Mouse (Mus musculus): Measurements from ENCODE around the gene Jakmip3. TPM values are rescaled to one million over a fixed set of nuclear protein-coding genes. Genes with fewer than 3 reads are reported as not detected.
A peak's percentile ranks its signal among the peaks of the same experiment; 100 is the strongest.

Gene Jakmip3
- polyA plus RNA-seq (2015; fragmentation: Nextera tagmentation; extraction: Ambion mirVana): 0.14 and 0.23 TPM in 2 replicates

DNA sequence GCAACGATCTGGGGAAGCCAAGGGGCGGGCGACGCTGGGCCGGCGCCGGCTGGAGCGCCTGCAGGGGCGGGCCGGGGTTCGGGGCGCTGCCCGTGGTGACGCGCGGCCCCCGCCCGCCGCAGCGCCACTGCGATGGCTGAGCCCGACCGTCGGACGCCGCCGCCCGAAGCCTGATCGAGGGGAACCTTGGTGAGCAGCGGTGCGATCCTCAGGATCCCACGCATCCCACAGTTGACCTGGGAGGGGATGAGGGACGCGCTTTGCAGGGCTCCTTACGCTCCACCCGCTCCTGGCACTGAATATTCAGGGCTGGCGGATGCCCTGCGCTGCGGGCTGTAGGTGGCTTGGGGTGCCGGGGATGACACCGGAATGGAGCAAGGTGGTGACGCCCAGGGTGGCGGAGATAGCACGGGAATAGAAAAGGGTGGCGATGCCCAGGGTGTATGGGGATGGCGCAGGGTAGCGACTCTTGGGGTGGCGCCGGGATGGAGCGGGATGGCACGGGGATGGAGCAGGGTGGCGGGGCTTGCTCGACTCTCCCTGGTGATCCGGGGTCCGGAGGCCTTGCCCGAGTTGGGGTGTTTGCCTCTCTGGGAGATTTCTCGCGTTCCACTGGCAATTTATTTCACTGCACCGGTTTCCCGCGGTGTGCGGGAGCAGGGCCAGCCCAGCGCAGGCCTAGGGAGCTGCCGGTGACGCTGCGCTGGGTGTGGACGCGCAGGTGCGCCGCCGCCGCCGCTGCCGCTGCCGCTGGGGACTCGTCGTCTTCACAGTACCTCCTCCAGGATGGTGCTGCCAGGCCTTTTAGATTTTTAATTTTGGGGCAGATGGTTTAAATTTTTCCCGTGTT lies at the start of gene Jakmip3:
TSS of gene Jakmip3 (plus strand) at position 119 of the 850 bp plus-strand sequence.
- no peak for ATAC-seq (ENCODE audit: insufficient read depth, low FRiP score, low read depth)
- Histone ChIP-seq H3K4me2 (peak within 1 kb of the TSS; percentile 63), H3K27me3 (replicated peaks) (peaks cover 45% of the 10 kb centered on the region), H3K27ac (no peak within 1 kb of the TSS), H3K4me1 (peaks cover 6% of the 10 kb centered on the region; the same call in 1 of the 2 replicates), H3K9me3 (no peaks in the 10 kb centered on the region), H3K9ac (no peak within 1 kb of the TSS), H3K4me3 (replicated peaks) (peak within 1 kb of the TSS; percentile 38), H3K36me3 (no peaks in the 10 kb centered on the region)
- WGBS: under 1% methylated on average over 78 of the region's 78 CpGs

DNA sequence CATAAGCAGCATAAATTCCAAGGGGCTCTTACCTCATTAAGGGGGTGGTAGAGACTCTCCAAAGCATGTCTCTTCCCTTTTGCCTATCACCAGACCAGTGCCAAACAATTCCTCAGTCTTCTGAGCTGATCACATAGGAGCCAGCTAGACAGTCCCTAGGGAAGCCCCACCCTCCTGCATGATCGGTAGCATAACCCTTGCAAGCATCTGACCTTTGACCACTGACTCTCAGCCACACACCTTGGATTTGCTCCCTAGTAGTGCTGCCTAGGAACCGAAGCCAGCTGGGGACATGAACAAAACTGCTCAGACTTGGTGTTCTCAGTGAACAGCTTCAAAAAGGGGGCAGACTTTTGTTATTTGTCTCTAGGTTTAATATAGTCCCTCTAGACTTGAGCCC lies 42.4 kb upstream of the Jakmip3 start:
- no peaks in the 10 kb centered on the region for H3K9me3 ChIP-seq
- no peak overlapping the region for H3K4me3 ChIP-seq (replicated peaks)
- no peaks in the 10 kb centered on the region for H3K27me3 ChIP-seq (replicated peaks)
- 57% methylated on average over 2 of the region's 2 CpGs for WGBS
- H3K4me1 ChIP-seq: no peaks in the 10 kb centered on the region
- no peak overlapping the region for H3K27ac ChIP-seq
- H3K9ac ChIP-seq: no peak overlapping the region
- no peak for ATAC-seq (ENCODE audit: insufficient read depth, low FRiP score, low read depth)
- H3K36me3 ChIP-seq: peaks cover 8% of the 10 kb centered on the region; the same call in 1 of the 2 replicates
- no peak overlapping the region for H3K4me2 ChIP-seq

DNA sequence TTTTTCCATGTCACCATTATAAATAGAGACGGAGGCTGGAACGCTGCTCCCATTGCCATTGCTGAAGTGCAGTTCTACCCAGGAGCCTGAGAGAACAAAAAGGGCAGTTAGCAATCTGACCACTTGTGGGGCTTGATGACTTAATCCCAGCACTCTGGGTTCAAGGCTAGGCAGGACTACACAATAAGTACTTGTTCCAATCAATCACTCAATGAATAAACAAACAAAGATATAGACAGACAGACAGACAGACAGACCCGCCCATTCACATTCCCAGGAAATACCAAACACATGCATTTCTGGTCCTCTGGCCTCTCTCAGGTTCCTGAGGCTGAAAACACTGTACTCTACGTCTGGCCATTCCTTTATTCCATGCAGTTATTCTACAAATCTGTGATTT lies 41.8 kb upstream of the Jakmip3 start:
- H3K27me3 ChIP-seq (replicated peaks): no peaks in the 10 kb centered on the region
- H3K4me3 ChIP-seq (replicated peaks): no peak overlapping the region
- no peak overlapping the region for H3K27ac ChIP-seq
- no peaks in the 10 kb centered on the region for H3K4me1 ChIP-seq
- no peak for ATAC-seq (ENCODE audit: insufficient read depth, low FRiP score, low read depth)
- H3K4me2 ChIP-seq: no peak overlapping the region
- 80% methylated on average over 4 of the region's 4 CpGs for WGBS
- no peak overlapping the region for H3K9ac ChIP-seq
- H3K9me3 ChIP-seq: no peaks in the 10 kb centered on the region
- peaks cover 4% of the 10 kb centered on the region; the same call in 1 of the 2 replicates for H3K36me3 ChIP-seq

DNA sequence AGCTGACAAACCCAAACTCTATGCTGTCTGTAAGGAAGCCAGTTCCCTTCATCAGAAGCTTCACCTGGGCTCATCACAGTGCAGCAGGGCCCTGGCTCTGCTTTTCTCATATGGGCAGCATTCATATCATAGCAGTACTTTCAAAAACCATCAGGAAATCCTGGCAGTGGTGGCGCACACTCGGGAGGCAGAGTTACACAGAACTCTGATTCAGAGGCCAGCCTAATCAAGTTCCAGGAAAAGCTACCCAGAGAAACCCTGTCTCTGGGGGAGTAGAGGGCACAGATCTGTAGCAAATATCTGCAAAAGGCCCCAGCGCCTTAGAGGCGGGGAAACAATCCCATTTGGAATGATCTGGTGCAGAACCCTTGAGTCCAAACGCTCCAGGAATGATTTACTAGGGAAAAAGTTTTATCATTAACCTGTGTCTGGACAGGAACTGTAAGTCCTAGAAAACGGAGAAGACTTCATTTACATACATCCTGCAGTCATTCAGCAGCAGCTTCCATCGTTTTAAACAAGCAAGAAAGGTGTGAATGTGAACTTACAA lies 36.6 kb upstream of the Jakmip3 start:
- no peak overlapping the region for H3K4me2 ChIP-seq
- H3K9ac ChIP-seq: no peak overlapping the region
- no peaks in the 10 kb centered on the region for H3K9me3 ChIP-seq
- H3K4me1 ChIP-seq: peaks cover 17% of the 10 kb centered on the region
- ATAC-seq (ENCODE audit: insufficient read depth, low FRiP score, low read depth): no peak
- no peak overlapping the region for H3K27ac ChIP-seq
- no peak overlapping the region for H3K4me3 ChIP-seq (replicated peaks)
- H3K36me3 ChIP-seq: no peaks in the 10 kb centered on the region
- 52% methylated on average over 7 of the region's 7 CpGs for WGBS
- H3K27me3 ChIP-seq (replicated peaks): no peaks in the 10 kb centered on the region

DNA sequence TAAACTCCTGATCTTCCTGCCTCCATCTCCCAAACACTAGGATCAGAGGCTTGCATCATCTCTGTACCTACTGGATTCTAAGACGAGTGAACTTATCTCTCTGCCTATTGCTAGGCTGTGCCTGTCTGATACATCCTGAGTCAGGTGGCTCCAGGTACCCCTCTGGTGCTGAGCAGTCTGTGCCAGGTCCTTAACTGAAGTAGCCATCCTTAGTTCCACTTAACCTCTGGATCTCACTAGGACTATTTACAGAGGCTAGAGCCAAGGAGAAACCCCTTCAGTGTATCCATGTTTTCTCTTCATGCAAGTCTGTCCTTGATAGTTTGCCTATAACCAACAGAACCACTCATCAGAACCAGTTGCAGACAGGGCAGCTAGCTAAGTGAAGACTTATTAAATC lies 34.1 kb upstream of the Jakmip3 start:
- no peak overlapping the region for H3K4me3 ChIP-seq (replicated peaks)
- peak overlapping the region; percentile 41; the same call in 1 of the 2 replicates for H3K4me2 ChIP-seq
- no peaks in the 10 kb centered on the region for H3K27me3 ChIP-seq (replicated peaks)
- H3K9me3 ChIP-seq: no peaks in the 10 kb centered on the region
- no peak overlapping the region for H3K9ac ChIP-seq
- no peaks in the 10 kb centered on the region for H3K36me3 ChIP-seq
- peaks cover 23% of the 10 kb centered on the region for H3K4me1 ChIP-seq
- no peak overlapping the region for H3K27ac ChIP-seq
- 75% methylated on average over 1 of the region's 1 CpGs for WGBS
- no peak for ATAC-seq (ENCODE audit: insufficient read depth, low FRiP score, low read depth)

DNA sequence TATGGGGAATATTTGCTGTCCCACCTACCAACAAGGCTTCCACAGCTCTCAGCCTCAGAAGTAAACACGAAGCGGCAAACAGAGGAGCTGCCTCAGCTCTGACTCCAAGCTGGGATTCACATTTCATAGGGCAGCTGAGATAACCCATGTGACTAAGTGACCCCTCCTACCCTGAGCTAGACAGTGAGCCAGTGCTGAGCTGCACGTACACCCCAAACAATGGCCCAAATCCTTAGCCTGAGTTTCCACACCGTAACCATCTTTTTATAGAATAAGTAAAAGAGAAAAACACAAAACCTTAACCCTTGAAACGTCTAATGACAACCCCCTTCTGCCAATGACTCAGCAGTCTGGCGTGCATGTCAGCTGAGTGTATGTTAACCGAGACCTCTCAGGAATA lies 33.5 kb upstream of the Jakmip3 start:
- WGBS: 10% methylated on average over 7 of the region's 7 CpGs
- H3K27me3 ChIP-seq (replicated peaks): no peaks in the 10 kb centered on the region
- no peaks in the 10 kb centered on the region for H3K9me3 ChIP-seq
- H3K9ac ChIP-seq: no peak overlapping the region
- no peaks in the 10 kb centered on the region for H3K36me3 ChIP-seq
- H3K4me1 ChIP-seq: peaks cover 23% of the 10 kb centered on the region
- H3K4me2 ChIP-seq: peak overlapping the region; percentile 41
- peak overlapping the region; percentile 19; the same call in 1 of the 2 replicates for H3K4me3 ChIP-seq (replicated peaks)
- H3K27ac ChIP-seq: 0 out of 2 replicates have a peak overlapping the region, but pooled peaks have one; percentile 17
- no peak for ATAC-seq (ENCODE audit: insufficient read depth, low FRiP score, low read depth)

DNA sequence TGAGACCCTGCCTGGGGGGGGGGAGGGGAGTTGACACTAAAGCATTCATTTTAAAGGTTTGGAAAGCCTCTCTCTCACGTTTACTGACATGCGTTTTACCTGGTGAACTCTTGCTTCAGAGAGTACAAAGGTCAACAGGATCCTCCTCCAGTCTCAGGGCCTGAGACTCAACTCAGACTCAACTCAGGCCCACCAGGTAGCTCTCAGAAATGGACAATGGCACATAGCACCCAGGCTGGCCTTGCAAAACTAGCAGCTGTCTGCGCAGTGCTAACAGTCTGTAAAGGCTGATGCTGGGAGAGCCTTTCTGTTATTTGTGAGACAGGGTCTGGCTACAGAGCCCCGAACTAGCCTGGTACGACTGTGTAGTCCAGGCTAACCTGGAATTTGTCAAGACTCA lies 32.6 kb upstream of the Jakmip3 start:
- peak overlapping the region; percentile 74 for H3K4me3 ChIP-seq (replicated peaks)
- H3K4me1 ChIP-seq: peaks cover 23% of the 10 kb centered on the region
- no peaks in the 10 kb centered on the region for H3K36me3 ChIP-seq
- no peak for ATAC-seq (ENCODE audit: insufficient read depth, low FRiP score, low read depth)
- no peaks in the 10 kb centered on the region for H3K9me3 ChIP-seq
- H3K9ac ChIP-seq: no peak overlapping the region
- H3K27me3 ChIP-seq (replicated peaks): no peaks in the 10 kb centered on the region
- peak overlapping the region; percentile 11; the same call in 1 of the 2 replicates for H3K27ac ChIP-seq
- 66% methylated on average over 5 of the region's 5 CpGs for WGBS
- H3K4me2 ChIP-seq: peak overlapping the region; percentile 66

DNA sequence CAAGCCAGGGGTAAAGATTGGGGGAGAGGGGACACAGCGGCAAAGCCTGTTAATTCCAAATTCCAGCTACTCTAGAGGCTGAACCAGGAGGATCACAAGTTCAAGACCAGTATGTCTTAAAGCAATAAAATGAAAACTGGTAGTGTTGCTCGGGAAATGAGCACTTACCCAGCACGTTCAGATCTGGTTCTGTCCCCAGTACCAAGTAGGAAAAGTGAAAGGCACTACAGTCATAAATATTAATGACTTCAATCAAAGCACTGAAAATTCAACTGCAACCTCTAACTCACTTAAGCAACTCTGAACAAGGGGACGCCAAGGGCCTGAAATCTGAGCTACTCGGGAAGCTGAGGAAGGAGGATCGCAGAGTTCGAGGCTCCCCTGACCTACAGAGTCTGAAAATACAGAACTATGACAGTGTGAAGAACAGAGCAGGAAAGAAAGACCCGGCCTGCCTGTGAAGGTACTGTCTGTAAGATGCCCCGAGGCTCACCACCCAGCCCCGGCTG lies 31.7 kb upstream of the Jakmip3 start:
- Histone ChIP-seq H3K27ac (peak overlapping the region; percentile 69; the same call in 1 of the 2 replicates), H3K4me1 (peaks cover 23% of the 10 kb centered on the region), H3K36me3 (no peaks in the 10 kb centered on the region), H3K9me3 (no peaks in the 10 kb centered on the region), H3K4me3 (replicated peaks) (peak overlapping the region; percentile 74), H3K4me2 (peak overlapping the region; percentile 66), H3K9ac (peak overlapping the region; percentile 79), H3K27me3 (replicated peaks) (no peaks in the 10 kb centered on the region)
- no peak for ATAC-seq (ENCODE audit: insufficient read depth, low FRiP score, low read depth)
- WGBS: 6% methylated on average over 10 of the region's 10 CpGs

DNA sequence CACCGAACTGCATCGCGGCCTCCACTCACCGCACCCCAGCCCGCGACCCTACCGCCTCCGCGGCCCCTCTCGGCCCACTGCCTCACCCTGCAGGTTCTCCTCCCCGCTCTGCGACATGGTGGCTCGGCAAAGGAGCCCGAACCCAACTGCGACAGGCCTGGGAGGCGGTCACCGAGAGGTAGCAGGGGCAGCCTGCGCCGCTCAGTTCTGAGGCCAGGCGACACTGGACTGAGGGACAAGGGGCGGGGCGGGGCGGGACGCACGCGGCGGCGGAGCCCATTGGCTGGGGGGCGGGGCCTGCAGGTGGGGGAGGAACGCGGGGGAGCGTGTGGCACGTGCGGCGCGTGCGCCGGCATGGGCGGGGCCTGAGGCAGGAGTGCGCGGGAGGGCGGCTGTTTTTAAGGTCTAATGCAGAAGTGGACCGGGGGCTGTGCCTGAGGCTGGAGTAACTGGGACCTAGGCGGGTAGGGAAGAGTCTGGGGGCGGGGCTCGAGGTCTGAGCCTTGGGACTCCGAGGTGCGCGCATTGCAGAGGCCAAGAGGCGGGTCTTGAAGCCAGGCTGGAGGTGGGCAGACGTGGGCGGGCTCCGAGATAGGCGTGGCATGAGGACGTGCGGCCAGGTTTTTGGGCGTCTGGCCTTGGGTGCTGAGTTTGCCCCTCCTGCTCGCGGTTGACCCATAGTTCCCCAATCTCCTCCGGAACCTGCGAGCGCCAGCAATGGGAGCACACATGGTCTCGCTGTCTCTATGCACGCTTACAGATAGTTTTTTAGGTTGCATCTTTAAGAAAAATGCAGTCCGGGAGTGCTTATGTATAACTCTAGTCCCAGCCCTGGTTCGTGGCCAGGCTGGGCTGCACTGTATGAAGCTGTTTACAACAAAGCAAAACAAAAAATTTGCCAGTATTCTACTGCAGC lies 31.0 kb upstream of the Jakmip3 start, which contains the start of gene Bnip3:
TSS of gene Bnip3 (minus strand) at position 243 of the 916 bp plus-strand sequence.
- no peaks in the 10 kb centered on the region for H3K27me3 ChIP-seq (replicated peaks)
- peak within 1 kb of the TSS; percentile 74 for H3K4me3 ChIP-seq (replicated peaks)
- H3K36me3 ChIP-seq: no peaks in the 10 kb centered on the region
- H3K4me2 ChIP-seq: peak within 1 kb of the TSS; percentile 66
- H3K9ac ChIP-seq: peak within 1 kb of the TSS; percentile 79
- H3K27ac ChIP-seq: peak within 1 kb of the TSS; percentile 80
- WGBS: under 1% methylated on average over 66 of the region's 66 CpGs
- H3K9me3 ChIP-seq: no peaks in the 10 kb centered on the region
- peaks cover 23% of the 10 kb centered on the region for H3K4me1 ChIP-seq
- peak; percentile 94 for ATAC-seq (ENCODE audit: insufficient read depth, low FRiP score, low read depth)

DNA sequence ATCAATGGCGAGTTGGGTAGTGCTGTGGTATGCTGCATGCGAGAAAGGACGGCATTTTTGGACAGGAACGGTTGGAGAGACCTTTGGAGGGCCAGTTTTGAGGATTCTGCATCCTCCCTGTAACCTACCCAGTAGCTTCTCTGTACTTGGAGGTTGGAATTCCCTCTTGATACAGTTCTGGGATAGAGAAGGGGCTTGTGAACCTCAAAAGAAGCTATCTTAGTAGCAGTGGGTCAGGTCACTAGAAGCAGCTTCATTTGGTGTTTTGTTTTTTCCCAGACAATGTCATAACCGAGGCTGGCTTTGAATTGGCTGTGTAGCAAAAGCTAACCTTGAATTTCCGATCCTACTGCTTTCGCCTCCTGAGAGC lies 30.4 kb upstream of the Jakmip3 start:
- ATAC-seq (ENCODE audit: insufficient read depth, low FRiP score, low read depth): no peak
- Histone ChIP-seq H3K36me3 (no peaks in the 10 kb centered on the region), H3K4me2 (peak overlapping the region; percentile 66), H3K4me3 (replicated peaks) (peak overlapping the region; percentile 74), H3K27me3 (replicated peaks) (no peaks in the 10 kb centered on the region), H3K9ac (peak overlapping the region; percentile 19; the same call in 1 of the 2 replicates), H3K4me1 (peaks cover 23% of the 10 kb centered on the region), H3K27ac (peak overlapping the region; percentile 80), H3K9me3 (no peaks in the 10 kb centered on the region)
- 20% methylated on average over 7 of the region's 7 CpGs for WGBS

DNA sequence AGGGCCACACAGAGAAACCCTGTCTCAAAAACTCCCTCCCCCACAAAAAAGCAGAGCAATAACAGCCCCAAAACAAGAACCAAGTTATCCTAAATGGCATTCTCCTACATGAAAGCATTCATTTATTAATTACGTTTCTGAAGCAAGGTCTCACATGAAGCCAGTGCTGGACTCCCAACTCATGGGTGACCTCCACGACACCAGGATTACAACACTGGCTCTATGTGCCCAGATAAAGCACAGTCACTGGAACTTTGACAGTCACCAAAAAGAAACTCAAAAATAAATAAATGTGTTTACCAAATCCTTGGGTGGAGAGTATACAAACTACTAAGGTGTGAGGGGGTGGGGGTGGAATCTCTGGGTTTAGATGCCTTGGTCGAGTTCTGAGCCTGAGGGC lies 26.9 kb upstream of the Jakmip3 start:
- Histone ChIP-seq H3K9me3 (no peaks in the 10 kb centered on the region), H3K4me2 (no peak overlapping the region), H3K4me1 (peaks cover 7% of the 10 kb centered on the region; the same call in 1 of the 2 replicates), H3K36me3 (no peaks in the 10 kb centered on the region), H3K27me3 (replicated peaks) (no peaks in the 10 kb centered on the region), H3K4me3 (replicated peaks) (no peak overlapping the region), H3K9ac (no peak overlapping the region), H3K27ac (no peak overlapping the region)
- WGBS: 66% methylated on average over 3 of the region's 3 CpGs
- ATAC-seq (ENCODE audit: insufficient read depth, low FRiP score, low read depth): no peak

Data from stomach, embryonic 15.5 days (tissue).